Mouse (Mus musculus): ENCODE results near the gene Mlxipl. TPM values are rescaled to one million over a fixed set of nuclear protein-coding genes. Genes with fewer than 3 reads are reported as not detected.

Mlxipl gene
- polyA plus RNA-seq, 1 experiment from 2014 or later, result 0.91 TPM

Other genes starting within 250 kb of the Mlxipl start
- not detected in 2 replicates for gene Tmem270, start 183.2 kb upstream of the Mlxipl start, polyA plus RNA-seq (2014; fragmentation: Nextera tagmentation; extraction: Ambion mirVana)
- gene Cldn13, start 174.4 kb upstream of the Mlxipl start, polyA plus RNA-seq (2014; fragmentation: Nextera tagmentation; extraction: Ambion mirVana), result 0.50 TPM in 1 of 2 replicates, not detected in the other
- gene Mettl27, start 157.5 kb upstream of the Mlxipl start, polyA plus RNA-seq (2014; fragmentation: Nextera tagmentation; extraction: Ambion mirVana), result 6.2 and 7.5 TPM in 2 replicates
- not detected in 2 replicates for gene Cldn4, start 143.0 kb upstream of the Mlxipl start, polyA plus RNA-seq (2014; fragmentation: Nextera tagmentation; extraction: Ambion mirVana)
- 2.1 and 2.6 TPM in 2 replicates for gene Cldn3, start 103.7 kb upstream of the Mlxipl start, polyA plus RNA-seq (2014; fragmentation: Nextera tagmentation; extraction: Ambion mirVana)
- 62.7 and 72.3 TPM in 2 replicates for gene Abhd11, start 80.7 kb upstream of the Mlxipl start, polyA plus RNA-seq (2014; fragmentation: Nextera tagmentation; extraction: Ambion mirVana)
- gene Stx1a, start 66.4 kb upstream of the Mlxipl start, polyA plus RNA-seq (2014; fragmentation: Nextera tagmentation; extraction: Ambion mirVana), result 113 and 134 TPM in 2 replicates
- gene Dnajc30, start 25.7 kb upstream of the Mlxipl start, polyA plus RNA-seq (2014; fragmentation: Nextera tagmentation; extraction: Ambion mirVana), result 42.5 and 43.0 TPM in 2 replicates
- 61.9 and 63.3 TPM in 2 replicates for gene Bud23, start 24.9 kb upstream of the Mlxipl start, polyA plus RNA-seq (2014; fragmentation: Nextera tagmentation; extraction: Ambion mirVana)
- gene Vps37d, start 11.6 kb upstream of the Mlxipl start, polyA plus RNA-seq (2014; fragmentation: Nextera tagmentation; extraction: Ambion mirVana), result 32.9 and 37.1 TPM in 2 replicates
- gene Tbl2, start 59.8 kb downstream of the Mlxipl start, polyA plus RNA-seq (2014; fragmentation: Nextera tagmentation; extraction: Ambion mirVana), result 15.6 and 16.0 TPM in 2 replicates
- 35.8 and 35.9 TPM in 2 replicates for gene Bcl7b, start 78.4 kb downstream of the Mlxipl start, polyA plus RNA-seq (2014; fragmentation: Nextera tagmentation; extraction: Ambion mirVana)
- 35.3 and 37.0 TPM in 2 replicates for gene Baz1b, start 97.4 kb downstream of the Mlxipl start, polyA plus RNA-seq (2014; fragmentation: Nextera tagmentation; extraction: Ambion mirVana)
- gene Fzd9, start 161.3 kb downstream of the Mlxipl start, polyA plus RNA-seq (2014; fragmentation: Nextera tagmentation; extraction: Ambion mirVana), result 14.7 and 15.9 TPM in 2 replicates

Data from hindbrain, embryonic 14.5 days (tissue).